Mouse (Mus musculus) 3T3-L1 (cell line): Measurements from ENCODE around the gene Hsd3b4.
"Not testable (repeated sequence)": the region's sequence is repeated elsewhere in the genome, so short reads cannot be mapped to it uniquely, and the experiment has no call there.

Source experiments
- DNase-seq: peaks from one replicate; pipeline ENCODE4 v3.0.0-alpha.2; 2015; ENCODE audit warnings: low read depth, low spot score

The Hsd3b4 gene

DNA sequence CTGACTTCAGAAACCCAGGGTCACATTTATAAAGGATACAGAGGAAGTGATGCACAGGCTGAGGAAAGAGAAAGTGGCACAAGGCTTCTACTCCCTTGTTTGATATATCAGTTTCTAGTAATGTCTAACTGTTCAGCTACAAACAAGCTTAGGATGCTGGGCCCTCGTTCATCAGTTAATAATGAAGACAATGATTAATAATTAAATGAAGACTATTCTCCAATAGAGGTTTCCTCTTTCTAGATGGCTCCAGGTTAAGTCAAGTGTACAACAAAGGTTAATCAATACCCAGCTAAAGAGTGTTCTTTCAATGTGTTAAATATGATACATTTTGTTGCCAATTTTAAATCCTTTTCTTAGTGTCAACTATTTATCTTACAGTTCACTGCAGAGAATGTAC lies at the start of gene Hsd3b4:
TSS of gene Hsd3b4 (minus strand) at position 101 of the 400 bp plus-strand sequence.
- DNase-seq, result not testable (repeated sequence)

- not testable (repeated sequence) for DNase-seq
These were observed 40.5 kb upstream of the Hsd3b4 start for GRCm38 (mm10) chr3:98550832-98551231.

DNA sequence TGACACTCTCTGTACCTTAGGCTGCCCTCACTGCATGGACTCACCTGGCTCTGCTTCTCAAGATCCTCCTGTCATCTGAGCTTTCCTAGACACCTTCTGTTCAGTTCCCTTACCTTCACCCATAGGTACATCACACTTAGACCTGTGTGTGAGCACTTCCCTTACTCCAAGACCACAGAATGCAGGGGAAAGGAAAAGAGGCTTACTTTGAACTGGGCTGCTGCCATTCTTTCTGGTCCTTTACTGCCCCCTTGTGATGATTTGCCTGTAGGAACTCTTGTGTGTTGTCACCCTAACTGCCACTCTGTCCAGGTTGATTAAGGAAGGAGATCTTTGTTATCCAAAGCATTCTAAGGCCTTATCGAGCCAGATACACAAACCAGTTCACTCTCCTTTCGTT lies 39.9 kb upstream of the Hsd3b4 start:
- DNase-seq, result not testable (repeated sequence)

GRCm38 (mm10) chr3:98548495-98548894 lies 38.2 kb upstream of the Hsd3b4 start:
- not testable (repeated sequence) for DNase-seq

DNA sequence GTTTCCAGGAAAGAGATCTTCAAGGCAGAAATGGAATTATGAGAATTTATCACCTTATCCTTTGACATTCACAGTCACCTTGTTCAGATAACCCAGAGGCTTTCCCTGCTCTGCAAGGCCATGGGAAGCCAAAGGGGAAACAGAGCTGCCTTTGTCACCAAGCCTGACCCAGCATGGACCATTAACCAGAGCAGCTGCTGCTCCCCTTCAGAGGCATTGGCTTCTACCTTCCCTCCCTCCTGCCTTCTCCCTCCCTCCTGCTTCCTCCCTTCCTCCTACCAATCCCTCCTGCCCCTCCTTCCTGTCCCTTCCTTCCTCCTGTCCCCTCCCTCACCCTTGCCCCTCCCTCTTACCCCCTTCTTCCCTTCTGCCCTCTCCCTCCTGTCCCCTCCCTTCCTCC lies 37.3 kb upstream of the Hsd3b4 start:
- not testable (repeated sequence) for DNase-seq

DNA sequence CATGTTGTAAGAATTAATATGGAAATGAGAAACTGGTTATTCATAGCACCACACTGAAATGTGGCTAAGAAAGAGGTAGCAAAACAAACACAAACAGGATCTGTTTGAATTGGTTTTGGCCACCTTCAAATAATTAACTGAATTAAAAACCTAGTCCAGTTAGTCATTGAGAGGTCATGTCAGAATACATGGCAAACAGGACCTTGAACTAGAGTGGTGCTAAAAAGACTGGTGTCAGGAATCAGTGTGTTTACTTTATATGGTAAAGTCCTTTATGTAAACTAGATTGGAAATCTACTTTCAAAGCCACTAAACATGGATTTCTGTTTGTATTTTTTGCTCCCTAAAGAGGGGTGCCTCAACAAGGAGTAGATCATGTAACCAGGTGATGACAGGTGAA lies 14.7 kb upstream of the Hsd3b4 start:
- DNase-seq, result not testable (repeated sequence)

DNA sequence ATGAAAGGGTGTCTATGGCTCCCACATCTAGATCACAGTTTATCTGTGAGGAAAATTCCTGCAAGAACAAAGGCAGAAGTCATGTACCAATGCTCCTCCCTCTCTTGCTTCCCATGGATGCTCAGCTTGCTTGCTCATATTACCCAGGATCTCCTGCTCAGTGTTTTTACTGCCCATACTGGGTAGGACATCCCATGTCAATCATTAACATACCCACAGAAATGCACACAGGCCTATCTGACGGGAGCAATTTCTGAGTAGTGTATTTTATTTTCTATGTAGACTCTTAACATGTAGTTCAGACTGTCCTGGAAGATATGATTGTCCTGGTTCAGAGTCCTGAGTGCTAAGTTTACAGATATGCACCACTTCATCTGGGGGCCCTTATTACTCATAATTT lies 14.2 kb upstream of the Hsd3b4 start:
- not testable (repeated sequence) for DNase-seq

DNA sequence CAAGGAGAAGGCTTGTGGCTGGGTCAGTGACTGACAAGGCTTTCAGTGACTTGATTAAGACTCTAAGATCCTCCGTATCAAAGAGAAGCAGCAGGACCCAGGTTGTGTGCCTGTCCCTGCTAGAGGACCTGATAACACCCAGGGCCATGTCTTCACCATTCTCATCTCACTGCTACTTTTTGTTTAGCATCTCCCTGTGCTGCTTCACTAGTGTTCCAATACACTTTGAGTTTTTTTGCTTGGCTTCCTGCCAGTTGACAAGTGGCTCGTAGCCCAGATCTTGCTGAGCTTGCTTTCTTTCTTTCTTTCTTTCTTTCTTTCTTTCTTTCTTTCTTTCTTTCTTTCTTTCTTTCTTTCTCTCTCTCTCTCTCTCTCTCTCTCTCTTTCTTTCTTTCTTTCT lies 12.5 kb upstream of the Hsd3b4 start:
- not testable (repeated sequence) for DNase-seq

- DNase-seq, result not testable (repeated sequence)
These were observed 3.1 kb downstream of the Hsd3b4 start for GRCm38 (mm10) chr3:98507229-98507628.

DNA sequence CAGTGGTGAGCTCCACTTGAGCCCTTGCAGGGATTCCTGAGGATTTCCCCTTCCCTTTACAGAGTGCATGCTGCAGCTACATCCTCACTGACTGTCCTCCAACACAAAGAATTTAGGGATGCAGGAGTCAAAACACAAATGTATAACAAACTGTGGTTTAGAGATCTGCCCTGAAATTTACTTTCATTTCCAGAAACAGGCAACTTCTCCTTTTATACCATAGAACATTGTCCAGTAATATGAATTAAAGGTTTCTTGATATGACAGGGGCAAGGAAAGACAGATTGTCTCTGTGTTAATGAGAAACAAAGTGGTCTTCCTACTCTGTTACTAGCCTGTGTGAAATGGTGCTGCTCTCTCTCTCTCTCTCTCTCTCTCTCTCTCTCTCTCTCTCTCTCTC lies 12.9 kb downstream of the Hsd3b4 start:
- DNase-seq, result not testable (repeated sequence)

DNA sequence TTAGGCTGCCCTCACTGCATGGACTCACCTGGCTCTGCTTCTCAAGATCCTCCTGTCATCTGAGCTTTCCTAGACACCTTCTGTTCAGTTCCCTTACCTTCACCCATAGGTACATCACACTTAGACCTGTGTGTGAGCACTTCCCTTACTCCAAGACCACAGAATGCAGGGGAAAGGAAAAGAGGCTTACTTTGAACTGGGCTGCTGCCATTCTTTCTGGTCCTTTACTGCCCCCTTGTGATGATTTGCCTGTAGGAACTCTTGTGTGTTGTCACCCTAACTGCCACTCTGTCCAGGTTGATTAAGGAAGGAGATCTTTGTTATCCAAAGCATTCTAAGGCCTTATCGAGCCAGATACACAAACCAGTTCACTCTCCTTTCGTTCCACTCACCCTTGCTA lies 13.6 kb downstream of the Hsd3b4 start:
- not testable (repeated sequence) for DNase-seq

DNA sequence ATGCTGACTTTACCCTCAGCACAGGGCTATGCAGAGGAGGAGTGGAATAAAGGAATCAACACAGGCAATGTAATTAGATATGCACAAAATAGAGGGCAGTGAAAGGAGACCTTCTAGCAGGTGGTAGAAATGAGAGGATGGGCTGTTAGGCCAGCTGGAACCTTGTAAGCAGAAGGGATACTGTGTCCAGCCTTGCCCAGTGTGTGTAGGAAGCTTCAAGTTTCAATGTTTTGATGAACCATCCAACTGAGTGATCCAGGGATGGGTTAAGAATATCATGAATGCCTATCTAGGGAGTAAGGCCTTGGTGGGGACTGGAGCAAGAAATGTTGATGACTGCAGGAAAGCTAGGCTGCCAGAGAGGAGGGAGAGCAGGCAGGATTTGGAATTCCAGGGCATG lies 15.3 kb downstream of the Hsd3b4 start:
- DNase-seq, result not testable (repeated sequence)

GRCm38 (mm10) chr3:98494184-98494583 lies 16.1 kb downstream of the Hsd3b4 start:
- DNase-seq, result not testable (repeated sequence)

DNA sequence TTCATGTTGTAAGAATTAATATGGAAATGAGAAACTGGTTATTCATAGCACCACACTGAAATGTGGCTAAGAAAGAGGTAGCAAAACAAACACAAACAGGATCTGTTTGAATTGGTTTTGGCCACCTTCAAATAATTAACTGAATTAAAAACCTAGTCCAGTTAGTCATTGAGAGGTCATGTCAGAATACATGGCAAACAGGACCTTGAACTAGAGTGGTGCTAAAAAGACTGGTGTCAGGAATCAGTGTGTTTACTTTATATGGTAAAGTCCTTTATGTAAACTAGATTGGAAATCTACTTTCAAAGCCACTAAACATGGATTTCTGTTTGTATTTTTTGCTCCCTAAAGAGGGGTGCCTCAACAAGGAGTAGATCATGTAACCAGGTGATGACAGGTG lies 38.8 kb downstream of the Hsd3b4 start:
- not testable (repeated sequence) for DNase-seq

DNA sequence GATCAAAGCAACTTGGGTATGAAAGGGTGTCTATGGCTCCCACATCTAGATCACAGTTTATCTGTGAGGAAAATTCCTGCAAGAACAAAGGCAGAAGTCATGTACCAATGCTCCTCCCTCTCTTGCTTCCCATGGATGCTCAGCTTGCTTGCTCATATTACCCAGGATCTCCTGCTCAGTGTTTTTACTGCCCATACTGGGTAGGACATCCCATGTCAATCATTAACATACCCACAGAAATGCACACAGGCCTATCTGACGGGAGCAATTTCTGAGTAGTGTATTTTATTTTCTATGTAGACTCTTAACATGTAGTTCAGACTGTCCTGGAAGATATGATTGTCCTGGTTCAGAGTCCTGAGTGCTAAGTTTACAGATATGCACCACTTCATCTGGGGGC lies 39.3 kb downstream of the Hsd3b4 start:
- DNase-seq, result not testable (repeated sequence)

DNA sequence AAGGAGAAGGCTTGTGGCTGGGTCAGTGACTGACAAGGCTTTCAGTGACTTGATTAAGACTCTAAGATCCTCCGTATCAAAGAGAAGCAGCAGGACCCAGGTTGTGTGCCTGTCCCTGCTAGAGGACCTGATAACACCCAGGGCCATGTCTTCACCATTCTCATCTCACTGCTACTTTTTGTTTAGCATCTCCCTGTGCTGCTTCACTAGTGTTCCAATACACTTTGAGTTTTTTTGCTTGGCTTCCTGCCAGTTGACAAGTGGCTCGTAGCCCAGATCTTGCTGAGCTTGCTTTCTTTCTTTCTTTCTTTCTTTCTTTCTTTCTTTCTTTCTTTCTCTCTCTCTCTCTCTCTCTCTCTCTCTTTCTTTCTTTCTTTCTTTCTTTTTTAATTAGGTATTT lies 41.0 kb downstream of the Hsd3b4 start:
- DNase-seq, result not testable (repeated sequence)

- DNase-seq, result not testable (repeated sequence)
These were observed 53.3 kb downstream of the Hsd3b4 start, which contains the start of gene Gm4450 for GRCm38 (mm10) chr3:98457026-98457425. Gm4450 (minus strand) TSS chr3:98457126.

DNA sequence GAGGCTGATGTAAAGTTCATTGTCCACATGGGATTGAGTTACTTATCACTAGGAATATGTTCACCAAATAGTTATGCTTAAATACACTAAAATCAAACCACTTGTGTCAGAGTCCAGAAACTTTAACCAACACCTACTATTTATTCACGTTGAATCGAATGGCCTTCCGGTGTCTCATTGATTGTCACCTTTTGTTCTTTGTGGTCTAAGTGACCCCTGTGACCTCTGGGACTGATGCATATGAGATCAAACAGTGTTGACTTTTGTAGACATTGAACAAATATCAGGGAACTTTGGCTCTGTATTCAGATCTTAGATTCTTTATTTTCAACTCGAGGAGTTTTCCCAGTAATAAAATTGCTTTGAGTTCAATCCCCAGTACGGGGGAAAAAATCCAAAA lies 56.5 kb downstream of the Hsd3b4 start:
- not testable (repeated sequence) for DNase-seq
